Mouse (Mus musculus) gastrocnemius, adult 8-10 months (tissue): ENCODE results near the gene Opcml. TPM values are rescaled to one million over a fixed set of nuclear protein-coding genes. Genes with fewer than 3 reads are reported as not detected.

Experiments
- DNase-seq, 2 experiments: peaks; one replicate each; pipeline ENCODE4 v3.0.0; 2022; ENCODE audit warnings: low spot score in 2 of 2
- total RNA-seq, 4 experiments: library from RNA; stranded (reverse); gene quantifications; 2 replicates each; pipeline ENCODE4 v1.2.4; 2022

Opcml gene
- total RNA-seq, 4 experiments from 2014 or later, result 0.97 to 1.8 (median 1.2) TPM

- no peak for DNase-seq
These were observed 947.4 kb downstream of the Opcml start for GRCm38 (mm10) chr9:28737955-28738354.

- DNase-seq, result no peak
These were observed 947.9 kb downstream of the Opcml start for GRCm38 (mm10) chr9:28738451-28738860.

GRCm38 (mm10) chr9:28744771-28745170 lies 954.2 kb downstream of the Opcml start:
- DNase-seq, result no peak

- no peak for DNase-seq
These were observed 958.3 kb downstream of the Opcml start for GRCm38 (mm10) chr9:28748902-28749301.

- DNase-seq, result no peak
These were observed 962.3 kb downstream of the Opcml start for GRCm38 (mm10) chr9:28752908-28753307.

GRCm38 (mm10) chr9:28756841-28757451 lies 966.4 kb downstream of the Opcml start:
- no peak for DNase-seq

GRCm38 (mm10) chr9:28761460-28761859 lies 970.9 kb downstream of the Opcml start:
- DNase-seq, result no peak

GRCm38 (mm10) chr9:28764149-28764548 lies 973.6 kb downstream of the Opcml start:
- DNase-seq, result no peak

- no peak for DNase-seq
These were observed 986.2 kb downstream of the Opcml start for GRCm38 (mm10) chr9:28776517-28777503.

GRCm38 (mm10) chr9:28783834-28784233 lies 993.3 kb downstream of the Opcml start:
- DNase-seq, result no peak

GRCm38 (mm10) chr9:28789439-28789838 lies 998.9 kb downstream of the Opcml start:
- DNase-seq, result no peak

- DNase-seq, result no peak
These were observed 1009.5 kb downstream of the Opcml start for GRCm38 (mm10) chr9:28800100-28800499.

- DNase-seq, result no peak
These were observed 1016.1 kb downstream of the Opcml start for GRCm38 (mm10) chr9:28806666-28807065.

- no peak for DNase-seq
These were observed 1031.5 kb downstream of the Opcml start for GRCm38 (mm10) chr9:28822060-28822459.

- DNase-seq, result no peak
These were observed 1031.9 kb downstream of the Opcml start for GRCm38 (mm10) chr9:28822466-28822865.

- DNase-seq, result no peak
These were observed 1035.2 kb downstream of the Opcml start for GRCm38 (mm10) chr9:28825821-28826220.

- DNase-seq, result no peak
These were observed 1055.5 kb downstream of the Opcml start for GRCm38 (mm10) chr9:28845961-28846570.

- no peak for DNase-seq
These were observed 1065.3 kb downstream of the Opcml start for GRCm38 (mm10) chr9:28855826-28856225.

GRCm38 (mm10) chr9:28861983-28862382 lies 1071.4 kb downstream of the Opcml start:
- DNase-seq, result no peak

- DNase-seq, result no peak
These were observed 1076.7 kb downstream of the Opcml start for GRCm38 (mm10) chr9:28867256-28867655.

GRCm38 (mm10) chr9:28870478-28870877 lies 1079.9 kb downstream of the Opcml start:
- DNase-seq, result no peak

- no peak for DNase-seq
These were observed 1092.0 kb downstream of the Opcml start for GRCm38 (mm10) chr9:28882566-28882965.
